Mouse (Mus musculus): ENCODE measurements around the gene Ctsa. TPM values are rescaled to one million over a fixed set of nuclear protein-coding genes. Genes with fewer than 3 reads are reported as not detected.
A peak's percentile ranks its signal among the peaks of the same experiment; 100 is the strongest.
"Not testable (repeated sequence)": the region's sequence is repeated elsewhere in the genome, so short reads cannot be mapped to it uniquely, and the experiment has no call there.

Gene Ctsa
- total RNA-seq, 4 experiments from 2014 or later, result 94.7 to 106 (median 103) TPM

DNA sequence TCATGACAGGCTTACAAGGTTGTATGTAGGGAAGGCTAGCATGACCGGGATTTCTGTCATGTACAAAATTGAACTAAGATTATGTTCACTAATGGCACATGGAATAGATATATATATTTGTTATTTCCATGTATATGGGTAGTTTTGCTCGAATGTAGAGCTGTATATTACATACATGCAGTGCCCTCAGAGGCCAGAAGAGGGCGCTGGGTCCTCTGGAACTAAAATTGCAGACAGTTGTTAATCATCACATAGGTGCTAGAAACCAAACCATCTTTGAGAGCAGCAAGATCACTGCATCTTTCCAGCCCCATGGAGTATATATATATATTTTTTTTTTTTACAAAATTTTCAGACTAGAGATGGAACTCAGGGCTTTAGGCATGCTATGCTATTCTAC lies 13.1 kb downstream of the Ctsa start:
- no peak for DNase-seq (ENCODE audit: low spot score)

DNA sequence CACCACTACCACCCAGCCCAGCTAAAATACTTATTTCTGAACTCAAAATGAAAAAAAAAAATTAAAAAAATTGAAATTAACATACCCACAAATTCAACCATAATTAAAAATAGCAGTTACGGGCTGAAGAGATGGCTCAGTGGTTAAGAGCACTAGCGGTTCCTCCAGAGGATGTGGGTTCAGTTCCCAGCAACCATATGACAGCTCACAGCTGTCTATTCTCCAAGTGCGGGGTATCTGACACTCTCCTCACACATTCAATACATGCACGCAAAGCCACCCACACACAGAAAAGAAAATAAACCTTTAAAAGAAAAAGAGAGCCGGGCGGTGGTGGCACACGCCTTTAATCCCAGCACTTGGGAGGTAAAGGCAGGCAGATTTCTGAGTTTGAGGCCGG lies 17.4 kb downstream of the Ctsa start:
- no peak for DNase-seq (ENCODE audit: low spot score)

DNA sequence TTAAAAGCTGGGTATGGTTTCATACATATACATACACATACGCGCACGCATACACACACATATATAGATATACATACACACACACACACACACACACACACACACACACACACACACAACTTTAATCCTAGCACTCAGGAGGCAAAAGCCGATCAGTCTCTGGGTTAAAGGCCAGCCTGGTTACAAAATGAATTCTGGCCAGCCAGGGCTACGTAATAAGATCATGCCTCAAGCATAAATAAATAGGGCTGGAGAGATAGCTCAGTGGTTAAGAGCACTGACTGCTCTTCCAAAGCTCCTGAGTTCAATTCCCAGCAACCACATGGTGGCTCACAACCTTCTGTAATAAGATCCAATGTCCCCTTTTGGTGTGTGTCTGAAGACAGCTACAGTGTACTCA lies 22.9 kb downstream of the Ctsa start:
- DNase-seq (ENCODE audit: low spot score), result not testable (repeated sequence)

DNA sequence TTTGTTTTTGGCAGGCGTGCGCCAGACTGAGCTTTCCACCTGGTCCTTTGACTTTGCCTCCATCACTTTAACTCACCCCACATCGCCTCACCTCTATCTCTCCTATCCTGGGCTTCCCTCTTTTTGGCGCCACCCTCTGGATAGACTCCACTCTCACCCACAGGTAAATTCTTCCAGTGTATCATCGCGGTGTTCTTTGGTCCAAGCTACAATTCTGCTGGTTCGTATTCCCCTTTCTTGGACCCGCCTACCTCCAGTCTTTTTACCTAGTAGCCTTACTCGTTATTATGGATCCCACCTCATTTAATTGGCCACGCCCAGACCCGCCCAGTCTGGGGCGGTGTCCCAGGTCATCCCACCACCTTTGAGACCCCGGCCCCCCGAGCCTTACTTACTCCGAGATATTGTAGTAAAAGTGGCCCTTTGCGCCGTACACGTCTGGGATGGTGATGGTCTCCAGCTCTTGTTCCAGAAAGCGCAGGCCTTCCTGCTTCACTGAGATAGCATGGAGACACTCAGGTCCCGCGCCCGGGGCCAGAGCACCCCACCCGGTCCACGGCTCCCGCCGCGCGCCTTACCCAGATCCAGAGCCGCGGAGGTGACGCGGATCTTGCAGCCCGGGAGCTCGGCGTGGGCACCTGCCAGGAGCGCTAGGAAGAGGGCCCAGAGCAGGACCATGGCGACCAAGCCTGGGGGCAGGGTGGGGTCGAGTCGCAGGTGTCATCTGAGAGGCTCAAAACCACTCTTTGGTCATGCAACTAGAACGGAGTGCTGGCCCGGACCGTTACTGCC lies 23.8 kb downstream of the Ctsa start:
- no peak for DNase-seq (ENCODE audit: low spot score)

DNA sequence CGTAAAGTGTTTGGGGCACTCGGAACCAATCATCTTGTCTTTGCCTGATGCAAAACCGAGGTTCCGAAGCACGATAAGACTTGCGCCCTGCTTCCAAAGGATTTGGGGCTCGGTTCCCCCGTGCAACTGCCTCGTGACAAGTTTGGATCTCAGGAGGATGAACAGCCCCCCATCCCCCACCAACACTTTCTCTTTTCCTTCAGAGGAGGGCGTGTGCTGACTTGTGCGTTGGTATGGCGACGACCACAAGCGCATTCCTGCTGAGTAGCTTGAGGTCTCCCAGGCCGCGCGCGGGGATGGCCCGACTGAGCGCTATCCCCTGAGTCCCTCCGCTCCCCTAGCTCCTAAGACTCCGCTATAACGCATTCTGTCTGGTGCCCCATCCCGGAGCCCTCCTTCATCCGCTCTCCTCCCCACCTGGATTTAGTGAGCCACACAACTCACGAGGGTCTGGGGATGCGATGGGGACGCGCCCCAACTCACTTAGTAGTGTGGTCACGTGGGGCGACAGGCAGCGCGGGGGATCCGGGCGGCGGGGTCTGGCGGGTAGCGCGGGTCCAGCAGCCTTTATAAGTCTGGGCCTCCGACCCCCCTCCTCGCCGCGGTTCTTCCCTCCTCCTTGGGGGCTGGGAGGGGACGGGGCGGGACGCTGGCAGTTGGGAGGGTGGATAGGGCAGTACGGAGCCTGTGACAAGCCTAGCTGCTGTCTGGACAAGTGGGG lies 24.6 kb downstream of the Ctsa start, which contains the start of gene Pltp:
Gene Pltp (minus strand): TSS at position 611 of the 721 bp plus-strand sequence.
- no peak for DNase-seq (ENCODE audit: low spot score)

DNA sequence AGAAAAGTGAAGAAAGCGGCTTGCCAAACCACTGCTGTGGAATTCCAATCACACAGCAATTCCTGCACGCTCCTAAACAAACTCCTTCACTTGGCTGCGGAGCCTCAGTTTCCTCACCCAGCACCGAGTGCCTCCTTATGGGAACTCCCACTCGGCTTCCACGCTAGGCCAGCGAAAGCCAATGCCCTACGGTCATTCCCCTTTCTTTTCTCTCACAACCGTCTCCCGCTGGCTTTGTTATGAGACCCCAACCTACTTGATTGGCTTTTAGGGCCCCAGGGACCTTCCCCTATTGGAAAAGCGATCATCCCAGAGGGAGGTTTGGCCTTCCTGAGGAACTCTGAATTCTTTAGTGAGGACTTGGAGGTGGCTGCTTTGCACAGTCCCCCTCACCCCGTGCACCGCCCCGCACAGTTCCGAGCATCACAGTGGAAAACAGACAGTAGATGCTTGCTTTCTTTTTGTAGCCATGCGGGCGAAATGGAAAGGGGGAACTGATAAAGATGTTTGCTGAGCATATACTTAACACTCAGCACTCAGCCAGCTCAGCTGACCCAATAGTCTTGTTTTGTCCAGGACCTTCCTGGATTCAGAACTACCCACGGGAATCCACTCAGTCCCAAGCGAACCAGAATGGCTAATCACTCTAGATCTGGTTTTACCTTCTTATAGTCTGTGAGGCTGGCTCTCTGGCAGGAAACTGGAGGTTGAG lies 25.3 kb downstream of the Ctsa start:
- no peak for DNase-seq (ENCODE audit: low spot score)

DNA sequence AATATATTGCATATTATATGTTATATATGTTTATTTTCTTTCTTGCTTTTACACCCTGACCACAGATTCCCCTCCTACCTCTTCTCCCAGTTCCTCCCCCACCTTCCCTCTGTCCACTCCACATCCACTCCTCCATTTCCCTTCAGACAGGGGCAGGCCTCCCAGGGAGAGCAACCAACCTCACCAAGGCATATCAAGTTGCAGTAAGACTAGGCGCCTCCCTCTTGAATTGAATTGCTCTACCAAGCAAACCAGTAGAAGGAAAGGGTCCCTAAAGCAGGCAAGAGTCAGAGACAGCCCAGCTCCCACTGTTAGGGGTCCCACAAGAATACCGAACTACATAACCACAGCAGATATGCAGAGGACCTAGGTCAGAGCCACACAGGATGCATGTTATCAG lies 26.5 kb downstream of the Ctsa start:
- no peak for DNase-seq (ENCODE audit: low spot score)

DNA sequence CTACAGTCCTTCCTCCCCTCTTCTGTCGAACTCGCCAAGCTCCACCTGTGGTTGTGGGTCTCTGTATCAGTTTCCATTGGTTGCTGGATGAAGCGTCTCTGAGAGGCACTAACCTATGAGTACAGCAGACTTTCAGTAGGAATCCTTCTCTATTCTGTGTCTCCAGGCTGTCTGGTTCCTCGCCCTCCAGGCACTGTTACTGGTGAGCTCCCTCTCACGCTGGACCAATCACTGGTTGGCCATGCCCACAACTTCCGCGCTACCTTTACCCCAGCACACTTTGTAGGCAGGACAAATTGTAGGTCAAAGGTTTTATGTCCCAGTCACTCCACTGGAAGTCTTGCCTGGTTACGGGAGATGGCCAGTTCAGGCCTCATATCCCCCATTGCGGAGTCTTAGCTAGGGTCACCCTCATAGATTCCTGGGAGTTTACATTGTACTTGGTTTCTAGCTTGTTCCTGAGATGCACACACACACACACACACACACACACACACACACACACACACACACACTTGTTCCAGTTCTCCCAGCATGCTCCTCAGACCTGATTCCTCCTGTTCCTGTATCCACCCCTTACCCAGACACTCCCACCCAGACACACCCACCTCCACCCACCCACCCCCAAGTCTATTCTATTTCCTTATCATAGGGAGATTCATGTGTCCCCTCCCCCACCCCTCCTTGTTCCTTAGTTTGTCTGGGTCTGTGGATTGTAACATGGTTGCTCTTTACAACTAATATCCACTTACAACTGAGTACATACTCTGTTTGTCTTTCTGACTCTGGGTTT lies 27.2 kb downstream of the Ctsa start:
- no peak for DNase-seq (ENCODE audit: low spot score)

DNA sequence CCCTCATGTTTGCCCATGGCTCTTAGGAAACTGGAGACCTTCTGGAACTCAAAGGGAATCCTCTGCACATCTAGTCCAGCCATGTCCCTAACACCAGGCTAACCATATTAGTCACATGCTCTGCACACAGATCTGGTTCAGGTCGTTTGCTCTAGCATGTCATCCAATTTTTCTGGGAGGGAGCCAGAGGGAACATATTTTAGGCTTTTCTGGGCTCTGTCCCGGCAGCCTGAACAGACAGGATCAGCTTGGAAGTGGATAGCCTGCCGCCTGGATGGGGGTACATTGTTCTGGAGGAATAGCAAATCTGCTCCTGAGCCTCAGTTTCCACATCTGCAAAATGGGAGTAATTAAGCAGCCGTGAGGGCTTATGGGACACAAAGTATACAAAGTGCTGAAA lies 28.4 kb downstream of the Ctsa start:
- DNase-seq (ENCODE audit: low spot score), result no peak

DNA sequence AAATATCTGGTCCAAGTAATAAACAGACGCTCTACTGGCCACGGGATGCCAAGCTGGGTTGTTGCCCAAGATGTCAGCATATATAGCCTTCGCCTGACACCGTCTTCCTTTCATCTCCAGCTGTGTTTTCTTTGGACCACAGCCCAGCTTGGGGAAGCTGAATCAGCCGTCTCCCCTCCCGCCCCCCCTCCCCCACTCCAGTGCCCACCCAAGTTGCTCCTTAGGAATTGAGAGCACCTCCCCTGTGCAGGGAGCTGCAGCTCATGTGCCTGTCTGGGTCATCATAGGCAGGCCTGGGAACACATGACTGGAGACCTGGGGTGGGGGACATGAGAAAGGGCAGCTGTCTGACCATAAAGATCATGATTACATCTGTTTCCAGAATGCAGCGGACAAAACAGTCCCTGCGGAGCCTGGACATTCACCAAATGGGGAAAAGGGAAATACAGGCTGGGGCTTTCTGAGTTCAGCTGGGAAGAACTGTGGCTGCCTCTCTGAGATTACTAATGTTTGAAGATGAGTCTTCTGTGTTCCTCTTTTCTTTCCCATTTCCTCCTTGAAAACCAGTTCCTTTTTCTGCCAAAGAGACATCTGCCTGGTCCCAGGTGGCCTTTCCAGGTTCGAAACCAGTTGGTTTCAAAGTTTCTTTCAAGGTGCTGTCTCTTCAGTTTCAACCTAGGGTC lies 29.6 kb downstream of the Ctsa start:
- DNase-seq (ENCODE audit: low spot score), result peak; percentile 69

DNA sequence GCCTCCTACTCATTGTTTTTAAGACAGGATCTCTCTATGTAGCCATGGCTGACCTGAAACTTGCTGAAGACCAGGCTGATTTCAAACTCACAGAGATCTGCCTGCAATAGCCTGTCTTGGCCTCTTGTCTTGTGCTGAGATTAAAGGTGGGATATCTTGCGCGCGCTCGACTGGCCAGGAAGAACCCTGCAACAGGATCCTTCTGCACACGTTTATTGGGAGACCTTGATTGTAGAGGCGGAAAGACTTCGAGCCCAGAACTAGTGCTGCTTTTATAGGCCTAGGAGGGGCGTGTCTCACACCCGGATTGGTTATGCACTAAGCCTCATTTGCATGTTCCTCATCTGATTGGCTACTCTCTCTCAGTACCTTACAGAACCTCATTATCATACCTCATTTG lies 30.7 kb downstream of the Ctsa start:
- DNase-seq (ENCODE audit: low spot score), result not testable (repeated sequence)

DNA sequence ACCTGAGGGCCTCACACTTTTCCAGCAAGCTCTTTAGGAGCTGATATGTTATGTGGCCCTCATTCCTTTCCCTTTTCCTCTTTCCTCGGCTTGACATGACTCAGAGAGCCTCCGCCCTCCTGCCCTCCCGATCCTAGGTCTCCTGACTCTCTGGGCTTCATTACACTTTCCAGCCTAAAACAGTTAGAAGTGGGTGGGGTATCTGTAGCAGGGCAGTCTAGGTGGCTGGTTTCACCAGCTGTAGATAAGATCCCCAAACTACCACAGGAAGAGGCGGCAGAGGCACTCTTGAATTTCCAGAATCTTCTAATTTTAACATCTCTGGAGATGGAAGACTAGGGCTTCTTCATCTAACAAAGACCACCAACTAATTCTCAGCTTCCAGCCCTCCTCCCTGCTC lies 31.9 kb downstream of the Ctsa start:
- DNase-seq (ENCODE audit: low spot score), result no peak

DNA sequence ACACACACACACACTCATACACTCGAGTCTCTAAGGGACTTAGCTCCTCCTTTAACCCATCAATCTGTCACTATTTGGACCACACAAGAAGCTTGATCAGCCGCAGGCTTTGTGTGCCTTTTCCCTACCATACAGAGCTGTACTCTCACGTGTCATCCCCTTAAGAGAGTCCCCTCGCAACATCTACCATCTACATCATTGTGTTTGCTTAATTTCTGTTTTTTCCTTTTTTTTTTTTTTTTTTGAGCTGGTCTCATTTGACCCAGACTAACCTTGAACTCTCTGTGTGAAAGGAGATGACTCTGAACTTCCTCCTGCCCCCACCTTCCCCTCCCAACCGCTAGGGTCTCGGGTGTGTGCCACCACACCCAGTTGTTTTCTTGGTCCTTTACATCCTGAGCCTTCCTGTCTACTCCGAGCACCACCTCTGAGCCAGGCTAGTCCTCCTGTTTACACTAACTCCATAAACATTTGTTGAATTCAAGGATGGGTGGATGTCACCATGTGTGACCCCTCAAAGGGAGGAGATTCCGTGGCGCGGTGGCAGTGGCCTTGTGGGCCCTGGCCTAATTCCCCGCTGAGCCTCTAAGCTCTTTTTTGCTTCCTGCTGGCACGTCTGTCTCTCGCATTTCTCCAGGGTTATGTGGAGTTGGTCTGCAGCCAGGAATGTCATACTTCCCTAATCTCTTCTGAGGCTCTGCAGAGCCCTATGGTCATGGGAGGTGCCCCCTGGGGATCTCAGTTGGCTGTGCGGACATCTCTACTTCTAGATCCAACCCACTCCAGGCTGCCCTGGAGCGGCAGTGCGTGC lies 34.3 kb downstream of the Ctsa start:
- DNase-seq (ENCODE audit: low spot score), result peak; percentile 89

DNA sequence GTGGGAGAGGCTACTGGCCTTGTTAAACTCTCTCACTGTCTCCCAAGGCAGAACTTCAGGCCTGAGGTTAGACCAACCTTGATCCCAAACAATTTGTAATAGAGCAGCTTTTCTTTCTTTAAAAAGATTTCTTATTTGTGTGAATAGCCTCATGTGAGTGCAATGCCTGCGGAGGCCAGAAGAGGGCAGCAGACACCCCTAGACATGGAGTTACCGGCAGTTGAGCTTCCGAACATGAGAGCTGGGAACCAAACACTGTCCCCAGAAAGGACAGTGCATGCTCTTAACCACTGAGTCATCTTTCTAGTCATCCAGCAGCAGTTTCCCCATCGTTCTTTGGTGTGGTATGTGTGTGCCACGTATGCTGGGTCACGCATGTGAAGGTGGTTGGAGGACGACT lies 34.9 kb downstream of the Ctsa start:
- DNase-seq (ENCODE audit: low spot score), result no peak

DNA sequence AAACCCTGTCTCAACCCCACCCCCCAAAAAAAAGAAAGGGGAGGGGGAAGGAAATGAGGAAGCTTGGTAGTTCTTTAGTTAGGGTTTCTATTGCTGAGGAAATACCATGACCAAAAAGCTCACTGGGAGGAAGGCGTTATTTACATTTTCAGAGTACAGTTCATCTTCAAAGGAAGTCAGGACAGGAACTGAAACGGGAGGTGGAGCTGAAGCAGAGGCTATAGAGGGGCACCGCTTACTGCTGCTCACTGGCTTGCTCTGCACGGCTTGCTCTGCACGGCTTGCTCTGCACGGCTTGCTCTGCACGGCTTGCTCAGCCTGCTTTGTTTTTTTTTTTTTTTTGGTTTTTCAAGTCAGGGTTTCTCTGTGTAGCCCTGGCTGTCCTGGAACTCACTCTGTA lies 35.8 kb downstream of the Ctsa start:
- no peak for DNase-seq (ENCODE audit: low spot score)

DNA sequence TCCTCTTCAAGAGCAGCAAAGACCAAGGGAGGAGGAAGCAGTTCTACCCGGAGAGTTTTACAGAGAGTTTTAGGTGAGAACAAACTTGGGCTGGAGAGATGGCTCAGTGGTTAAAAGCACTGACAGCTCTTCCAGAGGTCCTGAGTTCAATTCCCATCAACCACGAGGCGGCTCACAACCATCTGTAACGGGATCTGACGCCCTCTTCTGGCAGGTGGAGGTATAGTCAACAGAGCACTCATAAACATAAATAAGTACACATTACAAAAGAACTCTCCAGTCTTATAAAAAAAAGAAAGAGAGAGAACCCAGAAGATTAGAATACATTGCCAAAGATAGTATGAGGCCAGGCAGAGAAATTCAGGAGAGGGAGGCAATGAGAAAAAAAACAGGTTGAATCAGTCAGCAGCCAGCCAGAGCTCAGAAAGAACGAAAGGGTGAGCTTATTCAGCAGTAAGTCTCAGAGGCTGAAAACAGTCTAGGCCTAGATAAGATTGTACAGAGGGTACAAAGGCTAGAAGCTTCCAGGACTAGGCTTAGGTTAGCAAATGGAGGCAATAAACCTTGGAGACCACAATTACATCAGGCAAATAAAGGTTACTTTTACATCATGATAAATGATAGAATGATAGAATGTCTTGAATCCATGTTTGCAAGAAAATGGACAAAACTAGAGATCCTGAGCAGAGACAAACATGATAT lies 39.1 kb downstream of the Ctsa start:
- DNase-seq (ENCODE audit: low spot score), result no peak

DNA sequence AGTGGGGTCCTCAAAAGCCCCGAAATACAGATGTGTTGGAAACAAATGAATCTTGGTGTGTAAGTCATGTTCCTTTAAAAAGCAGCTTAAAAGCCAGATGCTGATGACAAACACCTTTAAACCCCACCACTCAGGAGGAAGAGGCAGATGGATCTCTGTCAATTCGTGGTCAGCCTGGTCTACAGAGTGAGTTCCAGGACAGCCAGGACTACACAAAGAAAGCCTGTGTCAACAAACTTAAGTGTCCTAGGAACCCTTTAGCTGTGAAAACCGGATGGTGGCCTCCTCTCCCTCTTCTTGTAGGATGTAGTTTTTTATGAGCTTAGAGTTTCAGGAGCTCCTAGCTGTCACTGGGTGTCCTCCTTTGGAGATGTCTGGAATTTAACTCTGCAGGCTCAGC lies 40.9 kb downstream of the Ctsa start:
- no peak for DNase-seq (ENCODE audit: low spot score)

DNA sequence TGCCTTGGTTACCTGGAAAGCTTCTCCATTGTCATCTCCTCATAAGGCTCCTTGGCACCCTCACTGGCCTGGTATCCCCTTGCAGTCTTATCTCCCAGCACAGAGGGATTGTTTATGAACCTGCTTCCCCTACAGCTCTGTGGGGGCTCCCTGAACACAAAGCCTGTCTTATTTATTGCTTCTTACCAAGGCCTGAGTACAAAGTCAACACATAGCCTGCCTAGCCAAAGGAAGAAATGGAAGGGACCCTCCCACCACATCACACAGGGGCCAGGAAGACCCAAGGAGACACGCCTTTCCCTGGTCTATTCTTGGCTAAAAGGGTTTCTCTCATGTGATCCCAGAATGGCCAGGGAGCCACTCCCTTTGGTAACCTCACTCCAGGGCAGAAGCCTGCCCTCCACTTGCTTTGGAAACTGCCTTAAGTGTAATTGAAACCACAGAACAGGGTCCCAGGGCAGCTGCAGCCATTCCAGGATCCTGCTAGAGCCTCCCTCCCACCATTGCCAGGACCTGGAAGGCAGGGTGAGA lies 41.6 kb downstream of the Ctsa start:
- DNase-seq (ENCODE audit: low spot score), result peak; percentile 82

DNA sequence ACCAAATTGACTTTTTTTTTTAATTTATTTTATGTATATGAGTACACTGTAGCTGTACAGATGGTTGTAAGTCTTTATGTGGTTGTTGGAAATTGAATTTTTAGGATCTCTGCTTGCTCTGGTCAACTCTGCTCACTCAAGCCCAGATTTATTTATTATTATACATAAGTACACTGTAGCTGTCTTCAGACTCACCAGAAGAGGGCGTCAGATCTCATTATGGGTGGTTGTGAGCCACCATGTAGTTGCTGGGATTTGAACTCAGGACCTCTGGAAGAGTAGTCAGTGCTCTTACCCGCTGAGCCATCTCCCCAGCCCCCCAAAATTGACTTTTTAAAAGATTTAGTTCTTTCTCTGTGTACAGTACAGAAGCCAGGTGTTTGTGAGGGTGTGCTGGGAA lies 43.0 kb downstream of the Ctsa start:
- not testable (repeated sequence) for DNase-seq (ENCODE audit: low spot score)

All from heart, adult 8-10 months (tissue).